Mouse (Mus musculus): ENCODE results near the gene Ccr9.
A peak's percentile ranks its signal among the peaks of the same experiment; 100 is the strongest.

DNA sequence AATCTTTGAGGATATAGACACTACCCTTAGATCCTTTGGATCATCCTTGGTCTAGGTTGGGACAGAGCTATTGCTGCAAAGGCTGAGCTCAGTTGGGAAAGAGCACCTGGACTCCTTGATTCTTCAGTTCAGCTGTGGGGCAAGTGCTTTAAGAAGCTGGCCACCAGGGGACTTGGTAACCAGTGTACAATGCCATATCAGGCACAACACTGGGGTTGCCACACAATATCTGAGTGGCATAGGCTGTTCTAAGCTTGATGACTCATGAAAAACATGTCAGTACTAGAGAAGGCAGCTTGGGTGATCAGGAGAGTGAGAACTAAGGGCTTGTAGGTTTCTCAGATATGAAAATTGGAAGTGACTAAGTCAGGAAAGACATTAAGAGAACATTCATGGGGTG, 19.3 kb upstream of the Ccr9 start:
- TF ChIP-seq KAT2A (conservative IDR thresholded peaks at IDR 0.05; ENCODE audit: low read depth, low read length) (no peak), CTCF (IDR thresholded peaks at IDR 0.05 in 2 of 3, conservative IDR thresholded peaks at IDR 0.05 in 1 of 3; ENCODE audit: control insufficient read depth in 1 of 3, insufficient read depth in 1 of 3, low read depth in 2 of 3, low read length in 3 of 3, poor library complexity in 1 of 3, severe bottlenecking in 1 of 3) (peak in 1 of 3 experiments; percentile 23; a peak in 2 of 6 replicates), TAL1 (IDR thresholded peaks at IDR 0.05; ENCODE audit: low read length) (no peak), GATA1 (IDR thresholded peaks at IDR 0.05; ENCODE audit: low read depth, low read length) (no peak), GABPA (IDR thresholded peaks at IDR 0.05; ENCODE audit: low read depth, low read length) (no peak), POLR2A (IDR thresholded peaks at IDR 0.05; ENCODE audit: control insufficient read depth in 1 of 2, insufficient read depth in 1 of 2, low read depth in 1 of 2, low read length in 2 of 2, poor library complexity in 1 of 2) (no peak), MEF2A (IDR thresholded peaks at IDR 0.05; ENCODE audit: extremely low read depth, insufficient replicate concordance, low read depth, low read length, poor library complexity, severe bottlenecking) (no peak), POLR2AphosphoS5 (IDR thresholded peaks at IDR 0.05; ENCODE audit: borderline replicate concordance, low read depth, low read length) (no peak), MYB (IDR thresholded peaks at IDR 0.05; ENCODE audit: low read depth, low read length) (no peak), ELF1 (IDR thresholded peaks at IDR 0.05; ENCODE audit: low read depth, low read length) (no peak), ETS1 (IDR thresholded peaks at IDR 0.05; ENCODE audit: low read depth, low read length) (no peak), RCOR1 (IDR thresholded peaks at IDR 0.05; ENCODE audit: low read depth, low read length) (no peak)
